Mouse (Mus musculus) gastrocnemius, postnatal 14 days (tissue): ENCODE measurements around the gene Nkain4. TPM values are rescaled to one million over a fixed set of nuclear protein-coding genes. Genes with fewer than 3 reads are reported as not detected.
A peak's percentile ranks its signal among the peaks of the same experiment; 100 is the strongest.

Experiments
- DNase-seq: peaks from one replicate; pipeline ENCODE4 v3.0.0; 2021; ENCODE audit warnings: mixed read lengths
- intact Hi-C: fragments of 180-260 bp; cut with DNase I; formaldehyde crosslinking; loops from one replicate; pipeline ENCODE4 v1.15.1; 2025; ENCODE audit warnings: low total_unique reads
- long read RNA-seq, 2 experiments: library from polyadenylated mRNA; stranded (forward); transcript quantifications; one replicate each; pipeline ENCODE4 v2.0.0; 2021
- total RNA-seq, 2 experiments: library from RNA; stranded (reverse); gene quantifications; 2 replicates each; pipeline ENCODE4 v1.2.3; 2021

The Nkain4 gene
- total RNA-seq = under 1 TPM; 0.82 TPM
- long read RNA-seq, experiment 1, partial matches to known transcripts = 0 of 1 reads
- long read RNA-seq, experiment 1, other reads (novel, unspliced or antisense) = 0 of 1 reads
- long read RNA-seq, experiment 2, partial matches to known transcripts = 0 of 1 reads
- long read RNA-seq, experiment 2, other reads (novel, unspliced or antisense) = 0 of 1 reads

DNA sequence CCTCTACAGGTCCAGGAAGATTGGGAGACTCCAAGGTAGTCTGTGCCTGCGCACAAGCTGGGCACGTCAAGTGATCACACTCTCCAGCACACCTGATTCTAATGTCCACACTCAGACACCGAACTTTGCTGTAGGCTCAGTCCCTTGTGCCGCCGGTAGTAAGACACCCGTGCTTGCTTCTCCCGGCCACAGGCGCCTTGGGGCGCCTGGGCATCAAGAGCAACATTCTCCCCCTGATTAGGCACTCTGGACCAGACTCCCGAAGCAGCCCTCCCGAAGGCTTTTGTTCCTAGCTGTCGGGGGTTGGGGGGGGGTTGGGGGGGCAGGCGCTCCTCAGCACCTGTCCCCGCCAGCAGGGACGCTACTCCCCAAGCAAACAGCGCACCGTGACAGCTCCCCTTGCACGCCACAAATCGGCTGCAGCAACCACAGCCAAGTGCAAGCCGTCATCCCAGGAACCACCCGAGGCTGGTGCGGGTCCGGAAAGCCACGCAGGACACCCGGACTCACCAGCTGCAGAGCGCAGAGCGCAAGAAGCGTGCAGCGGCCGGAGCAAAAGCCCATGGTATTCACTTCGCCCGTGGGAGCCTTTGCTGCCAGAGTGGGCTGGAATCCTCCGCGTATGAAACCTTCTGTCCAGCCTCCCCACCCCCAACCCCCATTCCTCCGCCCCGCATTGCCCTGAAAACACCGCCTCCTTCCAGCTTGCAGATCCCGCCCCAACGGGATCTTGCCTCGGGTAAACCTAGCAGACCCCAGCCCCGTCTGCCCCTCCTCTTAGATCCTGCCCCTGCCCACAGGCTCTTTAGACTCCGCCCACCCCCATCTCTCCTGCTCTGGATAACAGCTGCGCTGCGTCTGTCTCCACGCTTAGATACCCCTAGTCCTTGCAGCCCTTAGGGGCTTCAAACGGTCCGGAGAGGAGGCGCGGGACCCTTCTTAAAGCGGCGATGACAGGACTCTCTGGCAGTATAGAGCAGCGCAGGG lies at the start of gene Nkain4:
Gene Nkain4, minus strand, starts transcription at position 639 of the 987 bp plus-strand sequence.
- DNase-seq = peak; percentile 25
- intact Hi-C loops = no loop called here

DNA sequence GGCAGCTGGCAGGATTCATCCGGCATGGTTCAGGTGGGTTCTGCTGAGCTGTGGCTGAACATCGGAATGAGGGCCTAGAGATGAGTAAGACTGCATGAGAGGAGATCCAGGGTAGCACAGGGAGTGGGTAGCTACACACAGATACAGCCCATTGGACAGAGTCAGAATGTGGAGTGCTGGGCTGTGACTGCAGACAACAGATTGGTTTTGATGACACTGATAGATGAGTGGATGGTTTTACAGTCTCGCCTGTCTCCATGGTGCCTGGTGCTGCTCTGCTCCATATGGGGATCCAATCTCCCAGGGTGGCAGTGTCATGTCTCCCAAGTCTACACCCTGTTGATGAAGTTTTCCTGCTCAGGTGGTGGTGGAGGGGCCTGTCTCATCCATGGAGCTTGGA lies 42.4 kb upstream of the Nkain4 start:
- intact Hi-C loops = loop anchor here (5.0 kb wide), 1 partner anchor 60 kb away; no protein-coding TSS in a partner anchor
- no peak for DNase-seq

DNA sequence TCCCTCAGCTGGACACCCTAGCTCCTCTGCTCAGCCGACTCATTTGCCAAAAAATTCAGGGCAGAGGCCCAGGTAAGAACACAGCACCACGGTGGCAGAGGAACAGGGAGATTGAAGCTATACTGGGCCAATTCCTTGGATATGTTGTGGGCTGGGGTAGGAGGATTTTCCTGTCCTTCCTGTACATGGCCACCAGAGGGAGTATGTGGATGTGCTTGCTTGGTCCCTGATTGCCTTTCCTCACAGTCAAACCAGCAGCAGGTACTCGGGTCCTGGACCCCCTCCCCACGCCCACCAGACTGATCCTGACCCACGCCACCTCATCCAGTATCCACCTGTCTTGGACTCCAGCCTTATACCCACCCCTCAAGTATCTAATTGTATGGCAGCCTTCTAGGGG lies 41.9 kb upstream of the Nkain4 start:
- intact Hi-C loops = loop anchor here (5.0 kb wide), 1 partner anchor 61 kb away; no protein-coding TSS in a partner anchor
- no peak for DNase-seq

DNA sequence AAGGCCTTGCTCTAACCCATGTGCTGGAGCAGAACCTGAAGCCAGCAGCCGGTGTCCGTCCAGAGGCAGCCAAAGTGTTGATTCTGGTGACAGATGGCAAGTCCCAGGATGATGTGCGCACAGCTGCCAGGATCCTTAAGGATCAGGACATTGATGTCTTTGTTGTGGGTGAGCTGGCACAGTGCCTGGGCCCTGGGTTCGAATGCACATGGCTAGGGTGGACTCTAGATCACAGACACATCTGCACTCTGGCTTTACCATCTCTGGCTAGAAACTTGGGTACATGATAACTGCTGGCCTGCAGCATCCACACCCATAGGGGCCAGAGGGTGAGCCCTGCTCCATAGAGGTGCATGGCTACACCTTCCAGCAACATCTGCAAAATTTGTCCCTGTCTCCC lies 41.0 kb upstream of the Nkain4 start:
- intact Hi-C loops = loop anchor here (5.0 kb wide), 1 partner anchor 62 kb away; no protein-coding TSS in a partner anchor

DNA sequence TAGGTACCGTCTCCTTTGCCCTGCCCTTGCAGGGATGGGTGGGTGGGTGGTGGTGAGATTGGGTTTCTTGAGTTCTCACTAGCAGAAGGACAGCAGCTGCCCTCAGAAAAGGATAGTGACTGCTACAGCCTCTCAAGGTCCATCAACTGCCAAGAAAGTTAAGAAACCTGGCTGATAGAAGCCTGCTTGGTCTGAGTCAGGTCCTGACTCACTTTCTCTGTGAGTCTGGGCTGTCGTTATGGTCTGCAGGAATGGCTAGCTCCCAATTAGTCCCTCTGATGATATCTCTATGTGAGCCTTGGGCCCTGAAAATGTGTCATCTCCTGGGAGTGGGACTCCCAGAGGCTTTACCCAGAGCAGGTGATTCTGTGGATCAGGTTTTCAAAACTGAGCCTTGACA lies 39.9 kb upstream of the Nkain4 start:
- intact Hi-C loops = no loop called here
- no peak for DNase-seq

More for the DNA sequence above, 41.0 kb upstream of the Nkain4 start:
- DNase-seq = no peak

DNA sequence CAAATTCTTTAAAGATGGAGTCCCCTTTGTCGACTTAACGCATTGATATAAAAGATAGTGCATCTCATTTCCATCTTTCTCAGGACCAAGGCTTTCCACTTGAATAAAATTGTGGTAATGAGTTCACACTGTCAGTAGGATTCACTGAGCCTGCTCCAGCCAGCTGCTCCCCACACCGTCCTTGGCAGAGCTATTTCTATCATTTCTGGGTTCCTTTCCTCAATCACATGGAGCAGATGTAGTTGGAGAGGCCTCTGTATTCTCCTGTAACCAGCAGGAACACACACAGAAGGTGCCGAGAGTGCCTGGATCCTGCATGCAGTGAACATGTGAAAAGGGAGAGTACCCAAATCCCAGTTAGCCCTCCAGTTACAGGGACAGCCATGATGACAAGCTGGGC lies 35.8 kb upstream of the Nkain4 start:
- no peak for DNase-seq
- intact Hi-C loops = no loop called here

DNA sequence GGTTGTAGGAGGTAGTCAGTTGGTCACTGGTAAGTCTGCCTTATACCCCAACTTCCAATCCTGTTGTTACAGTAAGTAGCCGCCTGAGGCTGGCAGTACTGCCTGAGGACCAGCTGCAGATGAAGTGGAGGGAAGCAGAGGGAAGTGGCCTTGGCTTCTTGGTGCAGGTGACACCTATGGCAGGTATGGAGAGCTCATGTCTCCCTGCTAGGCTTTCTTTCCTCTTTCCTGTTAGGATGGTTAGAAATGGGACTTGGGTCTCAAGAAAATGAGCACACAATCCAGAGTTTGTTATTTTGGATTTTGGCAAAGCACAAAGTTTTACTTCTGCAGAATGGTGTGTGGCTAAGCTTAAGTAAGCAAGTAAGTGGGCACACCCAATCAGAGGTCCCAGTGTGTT lies 34.4 kb upstream of the Nkain4 start:
- DNase-seq = no peak
- intact Hi-C loops = no loop called here

DNA sequence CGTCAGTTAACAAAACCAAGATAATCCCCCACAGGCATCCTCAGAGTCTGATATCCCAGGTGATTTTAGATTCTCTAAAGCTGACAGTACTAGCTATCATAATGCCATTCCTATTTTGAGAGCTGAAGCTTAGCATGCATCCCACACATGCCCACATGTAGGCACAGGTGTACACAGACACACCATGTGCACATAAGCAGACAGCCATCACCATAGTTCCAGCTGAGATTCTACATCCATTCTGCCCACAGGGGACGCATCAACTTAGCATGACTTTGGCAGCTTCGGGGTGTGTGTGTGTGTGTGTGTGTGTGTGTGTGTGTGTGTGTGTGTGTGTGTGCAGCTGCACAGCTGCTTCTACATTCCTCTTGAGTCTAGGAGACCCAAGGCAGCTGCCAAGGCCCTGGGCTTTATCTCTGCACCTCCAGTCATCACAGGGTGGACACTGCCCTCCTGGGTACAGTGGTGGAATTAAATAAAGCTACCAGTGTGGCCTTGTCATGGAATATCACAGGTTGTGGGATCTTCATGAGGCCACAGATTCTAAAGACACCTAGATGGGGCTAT lies 33.9 kb upstream of the Nkain4 start:
- intact Hi-C loops = no loop called here
- no peak for DNase-seq

DNA sequence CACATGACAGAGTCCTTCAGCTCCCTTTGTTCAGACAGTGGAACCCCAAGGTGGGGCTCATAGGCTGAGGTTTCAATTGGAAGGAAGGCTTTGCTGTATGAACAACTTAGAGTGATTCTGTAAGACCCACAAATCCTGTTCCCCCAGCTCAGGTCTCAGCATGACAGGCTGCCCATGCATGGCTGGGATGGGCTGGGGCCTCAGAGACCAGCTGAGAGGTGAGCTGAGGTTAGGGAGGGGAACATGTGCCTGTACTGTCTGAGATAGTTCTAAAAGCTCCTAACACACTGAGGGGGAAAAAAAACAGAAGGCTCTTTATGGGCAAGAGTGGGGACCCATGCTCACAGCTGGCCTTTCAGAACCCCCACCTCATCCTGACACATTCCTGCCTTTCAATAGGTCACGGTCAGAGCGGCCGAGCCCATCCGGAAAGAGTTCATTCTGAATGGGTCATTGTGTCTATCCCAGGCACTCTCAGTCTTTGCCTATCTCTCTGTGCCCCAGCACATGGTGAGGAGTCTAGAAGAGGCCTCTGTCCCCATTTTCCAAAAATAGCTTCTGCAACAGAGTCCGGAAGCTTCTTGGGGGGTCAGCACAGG lies 33.0 kb upstream of the Nkain4 start:
- no peak for DNase-seq
- intact Hi-C loops = no loop called here

DNA sequence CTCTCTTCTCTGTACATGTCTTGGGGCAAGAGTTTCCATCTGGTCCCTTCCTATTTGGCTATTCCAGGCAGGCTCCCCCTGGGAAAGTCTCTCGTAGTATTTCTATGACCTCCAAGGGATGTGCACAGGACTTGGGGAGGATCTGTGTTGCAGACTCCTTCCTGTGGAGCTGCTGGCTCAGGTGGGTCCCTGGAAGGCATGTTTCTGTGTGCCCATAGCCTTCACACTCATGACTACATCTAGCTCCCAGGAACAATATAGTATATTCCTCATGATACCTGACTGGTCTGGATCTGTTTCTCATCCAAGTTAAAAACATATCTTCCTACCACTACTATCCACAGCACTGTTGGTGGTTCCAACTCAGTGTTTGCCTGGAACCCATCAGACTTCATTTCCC lies 32.5 kb upstream of the Nkain4 start:
- DNase-seq = no peak
- intact Hi-C loops = no loop called here

DNA sequence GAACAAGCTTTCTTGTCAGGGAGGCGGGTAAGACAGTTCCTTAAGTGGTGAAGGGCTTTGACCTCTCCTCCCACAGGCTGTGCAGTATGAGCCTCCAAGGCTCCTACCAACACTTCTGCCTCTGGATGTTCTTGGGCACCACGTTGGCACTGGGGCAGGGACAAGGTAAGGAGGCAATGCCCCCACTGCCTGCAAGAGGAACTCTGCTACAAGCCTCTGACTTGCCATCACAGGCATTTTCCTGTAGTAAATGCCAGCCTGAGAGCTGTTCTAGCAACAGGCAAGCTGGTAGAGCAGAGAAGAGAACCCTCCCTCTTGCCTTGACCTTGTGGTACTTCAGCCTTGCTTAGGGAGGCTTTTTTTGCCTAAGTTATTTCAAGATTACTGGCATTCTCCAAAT lies 31.9 kb upstream of the Nkain4 start, which contains the start of gene Col20a1:
Gene Col20a1, plus strand, starts transcription at position 87 of the 400 bp plus-strand sequence.
- DNase-seq = no peak
- intact Hi-C loops = no loop called here

DNA sequence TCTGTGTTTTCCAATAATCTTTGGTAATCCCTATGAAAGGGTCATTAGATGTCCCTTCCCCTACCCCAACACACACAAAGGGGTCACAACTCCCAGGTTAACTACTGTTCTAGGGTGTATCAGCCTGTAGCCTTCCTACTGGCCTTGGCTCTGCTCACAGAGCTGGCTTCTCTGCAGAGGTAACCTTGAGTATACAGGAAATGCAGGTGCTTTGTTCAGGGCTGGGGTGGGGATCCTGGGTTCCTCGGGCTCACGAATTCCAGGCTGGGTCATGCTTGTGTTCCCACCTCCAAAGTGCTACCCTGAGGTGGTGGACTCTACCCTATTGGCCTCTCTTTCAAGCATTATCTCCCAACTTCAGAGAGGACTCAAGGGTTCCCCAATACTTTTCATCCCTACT lies 31.1 kb upstream of the Nkain4 start:
- DNase-seq = no peak
- intact Hi-C loops = no loop called here

DNA sequence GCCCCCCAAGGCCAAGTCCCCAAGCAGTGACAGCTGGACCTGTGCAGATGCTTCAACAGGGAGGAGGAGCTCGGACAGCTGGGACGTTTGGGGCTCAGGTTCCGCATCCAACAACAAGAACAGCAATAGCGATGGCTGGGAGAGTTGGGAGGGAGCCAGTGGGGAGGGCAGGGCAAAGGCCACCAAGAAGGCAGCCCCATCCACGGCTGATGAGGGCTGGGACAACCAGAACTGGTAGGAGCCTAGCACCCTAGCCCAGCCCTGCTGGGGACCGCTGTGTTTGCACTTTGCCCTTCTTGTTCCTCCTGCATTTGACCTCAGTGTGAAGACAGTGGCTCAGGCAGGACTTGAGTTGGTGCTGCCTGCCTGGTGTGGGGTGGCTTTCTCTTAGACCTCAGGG lies 26.6 kb upstream of the Nkain4 start:
- no peak for DNase-seq
- intact Hi-C loops = no loop called here

DNA sequence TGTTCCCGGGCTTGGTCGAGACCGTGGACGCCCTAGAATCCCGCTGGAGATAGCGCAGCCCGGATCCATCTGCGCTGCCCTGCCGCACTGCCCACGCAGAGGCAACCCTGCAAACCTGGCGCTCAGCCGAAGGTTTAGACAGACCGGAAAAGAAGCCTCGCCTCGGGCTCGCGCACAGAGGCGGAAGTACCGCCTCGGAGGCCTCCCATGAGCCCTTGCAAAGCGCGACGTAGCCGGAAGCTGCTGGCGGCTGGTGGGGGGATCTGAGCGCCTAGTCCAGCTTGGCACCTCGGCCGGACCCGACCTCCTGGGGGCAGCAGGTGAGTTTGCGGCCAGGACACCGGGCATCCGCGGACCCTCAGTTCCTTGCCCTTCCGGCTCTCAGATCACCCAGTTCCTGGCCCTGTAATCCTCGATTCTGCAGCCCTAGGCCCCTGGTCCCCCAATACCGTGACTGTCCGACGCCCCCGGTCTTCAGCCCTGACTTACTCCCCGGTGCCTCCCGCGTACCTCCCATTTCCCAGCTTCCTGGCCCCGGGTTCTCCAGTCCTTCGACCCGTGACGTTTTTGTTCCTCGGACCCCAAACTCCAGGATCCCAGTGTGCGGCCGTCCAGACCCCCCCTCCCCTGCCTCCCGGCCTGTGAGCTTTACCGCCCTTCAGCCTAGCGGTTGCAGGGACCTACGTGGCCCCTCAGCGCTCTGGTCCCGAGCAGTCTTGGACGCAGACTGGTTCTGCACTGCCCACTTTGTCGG lies 12.7 kb upstream of the Nkain4 start, which contains the start of gene Arfgap1:
Gene Arfgap1, plus strand, starts transcription at position 216 of the 754 bp plus-strand sequence.
- DNase-seq = peak; percentile 95
- intact Hi-C loops = no loop called here

DNA sequence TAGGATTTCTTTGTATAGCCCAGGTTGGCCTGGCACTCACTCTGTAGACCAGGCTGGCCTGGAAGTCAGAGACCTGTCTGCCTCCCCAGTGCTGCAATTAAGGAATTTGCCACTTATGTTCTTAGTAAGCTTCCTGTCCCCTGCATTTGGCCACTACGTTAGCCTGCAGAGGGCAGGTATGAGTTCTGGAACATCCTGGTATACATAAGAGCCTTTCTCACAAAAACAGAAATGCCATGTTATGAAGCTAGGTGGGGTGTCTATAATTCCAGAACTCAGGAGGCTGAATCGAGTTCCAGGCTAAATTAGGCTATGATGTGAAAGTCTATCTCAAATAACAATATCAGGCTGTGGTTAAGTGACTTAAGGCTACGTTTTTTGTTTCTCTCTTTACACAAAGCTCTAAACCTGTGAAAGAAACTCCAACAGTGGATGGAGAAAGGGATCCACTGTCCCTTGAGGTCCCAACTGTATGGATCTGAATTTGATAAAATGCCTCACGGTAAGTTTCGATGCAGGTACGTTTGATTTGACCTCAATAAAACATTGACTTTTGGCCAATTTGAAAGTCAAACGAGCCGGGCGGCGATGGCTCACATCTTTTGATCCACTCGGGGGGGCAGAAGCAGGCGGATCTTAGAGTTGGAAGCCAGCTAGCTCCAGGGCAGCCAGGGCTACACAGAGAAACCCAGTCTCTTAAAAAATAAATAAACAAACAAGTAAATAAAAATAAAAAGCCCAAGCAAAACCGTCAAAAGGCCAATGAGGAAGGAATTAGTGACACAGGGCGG lies 11.8 kb upstream of the Nkain4 start:
- DNase-seq = no peak
- intact Hi-C loops = no loop called here

DNA sequence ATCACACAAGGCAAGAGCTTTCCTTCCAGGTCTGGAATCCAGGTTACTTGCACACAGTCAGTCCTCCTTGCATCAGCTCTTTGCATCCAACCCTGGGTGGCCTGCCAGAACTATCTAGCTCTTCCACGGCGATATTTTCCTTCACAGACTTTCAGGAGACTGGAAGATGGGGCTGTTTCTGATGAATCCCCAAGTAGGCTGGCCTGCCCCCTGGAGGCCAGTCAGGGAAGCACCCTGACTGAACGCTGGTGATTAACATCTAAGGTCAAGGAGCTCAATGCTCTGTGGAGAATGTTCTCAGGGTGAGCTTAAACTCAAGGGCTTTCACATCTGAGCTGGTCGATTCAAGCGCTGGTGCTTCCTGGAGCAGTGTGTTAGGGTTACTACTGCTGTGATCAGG lies 9.5 kb upstream of the Nkain4 start:
- DNase-seq = peak; percentile 71
- intact Hi-C loops = loop anchor here (2.0 kb wide), 1 partner anchor 39 kb away; no protein-coding TSS in a partner anchor

DNA sequence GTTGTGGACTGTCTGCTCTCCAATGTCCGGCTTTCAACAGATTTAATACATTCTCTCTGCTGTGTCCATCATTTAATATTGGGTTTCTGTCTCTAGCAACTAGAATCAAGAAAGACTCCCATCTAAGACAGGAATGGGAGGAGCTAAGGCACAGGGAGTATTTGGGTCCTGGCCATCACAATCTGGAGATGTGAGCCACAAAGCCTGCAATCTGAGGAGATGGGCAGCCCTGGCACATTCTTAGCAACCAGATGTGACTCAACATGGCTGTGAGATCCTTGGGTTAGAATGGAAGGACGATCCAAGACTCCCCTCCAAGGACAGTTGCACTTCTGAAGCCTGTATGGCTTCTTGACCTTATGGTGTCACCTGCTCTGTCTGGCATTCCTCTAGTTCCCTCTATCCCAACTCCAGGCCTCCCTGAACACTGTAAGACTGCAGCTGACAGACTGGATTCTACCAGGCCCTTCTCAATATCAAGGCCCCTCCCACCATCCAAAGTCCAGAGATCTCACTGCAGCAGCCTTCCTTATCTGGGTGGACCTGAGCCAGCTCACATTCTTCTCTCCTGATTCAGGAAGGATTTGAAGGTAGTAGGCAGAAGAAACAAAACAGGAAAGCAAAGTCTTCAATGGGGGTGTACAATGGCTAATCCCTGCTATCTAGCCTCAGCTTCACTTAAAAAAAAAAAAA lies 8.3 kb upstream of the Nkain4 start:
- DNase-seq = no peak
- intact Hi-C loops = no loop called here

DNA sequence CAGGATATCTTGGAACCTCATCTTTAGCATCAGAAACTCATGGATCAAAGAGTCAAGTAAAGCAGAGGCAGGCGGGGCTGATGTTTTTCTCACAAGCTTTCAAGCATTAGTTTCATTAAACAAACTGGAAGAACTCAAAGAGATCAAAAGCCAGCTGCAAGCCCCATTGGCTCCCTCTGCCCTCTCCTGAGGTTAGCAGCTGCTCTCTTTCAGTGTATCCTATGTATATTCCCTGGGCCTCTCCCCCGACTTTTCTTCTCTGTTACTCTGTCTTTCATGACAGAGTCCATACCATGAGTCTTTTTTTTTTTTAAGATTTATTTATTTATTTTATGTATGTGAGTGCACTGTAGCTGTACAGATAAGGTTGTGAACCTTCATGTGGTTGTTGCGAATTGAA lies 5.7 kb upstream of the Nkain4 start:
- intact Hi-C loops = no loop called here
- no peak for DNase-seq
